Mouse (Mus musculus) layer of hippocampus, adult 8-10 months (tissue): ENCODE measurements around the gene Rps23. TPM values are rescaled to one million over a fixed set of nuclear protein-coding genes. Genes with fewer than 3 reads are reported as not detected.

Experiments used
- DNase-seq, 2 experiments: peaks; one replicate each; pipeline ENCODE4 v3.0.0; 2022; ENCODE audit warnings: low spot score in 2 of 2
- total RNA-seq, 4 experiments: library from RNA; stranded (reverse); gene quantifications; 2 replicates each; pipeline ENCODE4 v1.2.4; 2022

Rps23 gene
- total RNA-seq, 4 experiments from 2014 or later: 135 to 302 (median 244) TPM

GRCm38 (mm10) chr13:90929847-90930246 lies 7.1 kb downstream of the Rps23 start:
- DNase-seq: peak; percentile 65 to 82

- no peak for DNase-seq
Measured at GRCm38 (mm10) chr13:90933256-90933655, 10.5 kb downstream of the Rps23 start.

DNA sequence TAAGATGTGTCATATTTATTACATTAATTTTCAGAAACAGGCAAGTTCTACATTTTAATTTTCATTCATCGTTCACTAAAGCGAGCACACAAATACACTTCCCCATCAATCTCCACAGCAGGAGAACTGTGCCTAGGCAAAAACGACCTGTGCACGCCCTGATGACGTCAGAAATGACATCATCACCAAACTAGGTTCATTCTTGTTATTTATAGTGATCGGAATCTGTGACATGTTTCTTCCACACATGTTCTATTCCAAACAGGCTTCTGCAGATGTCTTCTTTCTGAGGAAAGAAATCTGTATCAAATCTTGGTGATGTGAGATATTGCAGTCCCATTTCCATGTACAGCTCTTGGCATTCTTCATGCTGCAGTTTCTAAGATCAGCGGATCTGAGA lies 13.1 kb downstream of the Rps23 start:
- no peak for DNase-seq

- DNase-seq: no peak
Measured at GRCm38 (mm10) chr13:90939192-90939591, 16.4 kb downstream of the Rps23 start.

- DNase-seq: no peak
Measured at GRCm38 (mm10) chr13:90939600-90939999, 16.8 kb downstream of the Rps23 start.

DNA sequence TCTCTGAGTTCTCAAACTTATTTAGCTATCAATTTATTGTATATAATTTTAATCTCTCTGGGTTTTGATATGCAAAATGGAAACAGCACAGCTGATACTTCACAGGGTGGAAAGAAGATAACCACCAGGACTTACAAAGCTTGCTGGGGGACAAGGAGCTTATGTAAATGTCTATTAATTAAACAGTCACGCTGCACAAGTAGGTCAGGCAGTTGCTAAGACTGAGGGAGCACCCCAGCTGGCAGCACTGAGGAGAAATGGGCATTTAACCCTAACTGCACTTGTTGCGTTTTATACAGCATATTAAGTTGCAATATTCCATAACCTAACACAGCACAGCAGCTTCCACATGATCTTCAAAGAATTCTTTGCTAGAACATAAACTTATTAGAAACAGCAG lies 36.1 kb downstream of the Rps23 start:
- no peak for DNase-seq

DNA sequence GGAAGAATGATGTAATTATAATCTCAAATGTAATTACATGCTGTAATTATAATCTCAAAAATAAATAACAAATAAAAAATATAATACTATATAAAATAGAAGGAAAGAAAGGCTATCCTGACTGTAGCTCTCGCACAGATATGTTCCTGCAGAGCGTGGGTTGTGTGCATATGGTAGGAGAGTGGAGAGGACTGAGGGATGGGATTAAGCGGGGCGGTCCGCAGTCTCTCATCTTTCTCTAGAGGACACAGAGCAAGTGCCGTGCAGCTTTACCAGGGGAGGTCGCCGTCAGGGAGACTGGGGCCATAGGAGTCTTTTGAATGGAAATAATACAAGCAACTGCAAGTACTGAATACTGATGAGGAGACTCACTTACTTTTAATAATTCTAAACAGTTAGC lies 37.8 kb downstream of the Rps23 start:
- no peak for DNase-seq

GRCm38 (mm10) chr13:90962836-90963760 lies 40.3 kb downstream of the Rps23 start:
- no peak for DNase-seq

DNA sequence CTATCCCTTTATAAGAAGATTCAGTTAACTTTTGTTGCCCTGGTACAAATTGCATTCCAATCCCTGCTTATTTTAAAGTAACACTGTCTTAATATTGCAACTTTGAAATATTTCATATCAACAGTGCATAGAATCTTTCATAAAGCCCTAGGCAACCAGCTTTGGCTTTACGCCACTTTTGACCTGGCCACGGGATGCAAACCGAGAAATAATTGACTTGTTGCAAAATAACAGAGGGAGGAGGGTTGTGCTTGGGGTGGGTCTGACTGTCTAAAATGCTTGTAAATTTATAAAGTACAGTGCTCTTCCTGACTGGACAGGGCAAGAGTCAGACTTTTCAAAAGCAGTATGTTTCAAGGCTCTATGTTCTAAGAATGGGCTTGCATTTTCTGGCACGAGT lies 41.8 kb downstream of the Rps23 start:
- DNase-seq: no peak

GRCm38 (mm10) chr13:90965996-90966395 lies 43.2 kb downstream of the Rps23 start:
- DNase-seq: no peak

GRCm38 (mm10) chr13:90967422-90967821 lies 44.7 kb downstream of the Rps23 start:
- DNase-seq: peak; percentile 74 to 89

- DNase-seq: no peak
Measured at GRCm38 (mm10) chr13:90968940-90969339, 46.2 kb downstream of the Rps23 start.

DNA sequence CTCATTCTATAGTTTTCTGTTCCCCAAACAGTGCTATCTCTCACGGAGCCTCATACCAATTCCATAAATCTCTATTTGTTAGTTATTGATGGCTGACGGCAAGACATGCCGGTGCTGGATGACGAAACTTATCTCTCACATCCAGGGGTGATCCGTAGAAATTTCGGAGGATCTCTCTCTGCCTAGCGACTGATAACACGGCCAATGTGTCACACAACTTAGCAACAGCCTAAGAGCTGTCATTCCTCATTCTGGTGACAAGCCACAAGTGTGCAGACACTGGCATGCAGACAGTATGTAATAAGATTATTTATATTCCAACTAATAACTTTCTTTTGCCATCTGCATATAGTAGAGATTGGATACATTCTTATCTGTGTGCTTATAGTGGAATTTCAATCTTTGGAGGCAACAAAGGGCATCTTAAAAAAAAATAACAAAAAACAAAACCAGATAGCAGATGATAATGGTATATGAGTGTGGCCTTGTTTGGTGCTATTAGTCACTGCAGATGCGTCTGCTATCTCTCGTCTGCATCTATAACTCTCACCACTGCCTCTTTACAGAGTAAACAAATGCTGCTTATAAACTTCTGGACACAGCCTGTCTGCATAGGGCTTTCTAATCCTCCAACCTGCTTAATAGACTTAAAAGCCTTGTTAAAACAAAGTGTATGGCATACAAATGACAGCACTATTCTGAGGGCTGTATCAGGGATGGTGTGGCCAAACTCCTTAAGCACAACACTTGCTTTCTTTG lies 47.7 kb downstream of the Rps23 start:
- no peak for DNase-seq

- DNase-seq: no peak
Measured at GRCm38 (mm10) chr13:90973409-90973808, 50.7 kb downstream of the Rps23 start.

Other genes starting within 250 kb of the Rps23 start
- gene Atp6ap1l, start 17.6 kb upstream of the Rps23 start, total RNA-seq: 1 to 10 TPM; 1.8 to 5.2 (median 2.3) TPM